Mouse (Mus musculus): ENCODE data around the gene Prkce.
A peak's percentile ranks its signal among the peaks of the same experiment; 100 is the strongest.

The Prkce gene

DNA sequence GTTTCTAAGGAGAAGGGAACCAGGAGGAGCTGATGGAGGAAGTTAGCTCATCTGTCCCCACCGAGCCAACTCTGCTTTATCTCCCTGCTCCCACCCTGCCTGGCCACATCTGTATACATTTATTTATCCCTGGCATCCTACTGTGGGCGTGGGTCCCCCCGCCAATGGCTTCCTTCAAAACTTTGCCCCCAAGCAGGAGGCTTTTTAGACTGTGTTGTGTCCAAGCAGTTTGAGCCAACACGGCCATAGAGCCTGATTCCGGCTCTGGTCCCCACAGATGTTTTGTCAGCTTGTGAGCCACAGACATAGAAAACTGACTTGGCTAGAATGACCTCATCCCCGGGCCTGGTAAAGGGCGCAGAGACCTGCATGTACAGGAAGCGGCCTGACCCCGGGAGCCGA lies 89.1 kb downstream of the Prkce start:
- DNase-seq (ENCODE audit: low spot score in 2 of 2), result no peak

DNA sequence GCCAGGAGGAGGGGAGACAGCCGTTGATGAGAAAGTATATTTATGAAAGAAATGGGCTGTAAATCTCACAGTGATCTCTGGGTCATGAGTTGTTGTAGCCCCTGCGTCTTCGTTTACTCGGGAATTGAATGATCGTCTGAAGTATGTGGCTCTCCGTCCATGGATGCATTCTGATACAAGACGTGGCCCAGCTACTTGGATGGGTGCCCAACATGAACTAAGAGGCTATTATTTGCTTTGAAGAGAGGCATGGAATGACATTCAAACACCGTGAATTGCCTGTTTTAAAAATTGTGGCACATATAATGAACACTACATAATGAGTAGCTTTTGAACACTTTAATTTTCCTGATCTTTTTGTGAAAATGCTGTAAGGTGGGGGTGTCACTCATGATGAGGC lies 93.5 kb downstream of the Prkce start:
- no peak for DNase-seq (ENCODE audit: low spot score in 2 of 2)

DNA sequence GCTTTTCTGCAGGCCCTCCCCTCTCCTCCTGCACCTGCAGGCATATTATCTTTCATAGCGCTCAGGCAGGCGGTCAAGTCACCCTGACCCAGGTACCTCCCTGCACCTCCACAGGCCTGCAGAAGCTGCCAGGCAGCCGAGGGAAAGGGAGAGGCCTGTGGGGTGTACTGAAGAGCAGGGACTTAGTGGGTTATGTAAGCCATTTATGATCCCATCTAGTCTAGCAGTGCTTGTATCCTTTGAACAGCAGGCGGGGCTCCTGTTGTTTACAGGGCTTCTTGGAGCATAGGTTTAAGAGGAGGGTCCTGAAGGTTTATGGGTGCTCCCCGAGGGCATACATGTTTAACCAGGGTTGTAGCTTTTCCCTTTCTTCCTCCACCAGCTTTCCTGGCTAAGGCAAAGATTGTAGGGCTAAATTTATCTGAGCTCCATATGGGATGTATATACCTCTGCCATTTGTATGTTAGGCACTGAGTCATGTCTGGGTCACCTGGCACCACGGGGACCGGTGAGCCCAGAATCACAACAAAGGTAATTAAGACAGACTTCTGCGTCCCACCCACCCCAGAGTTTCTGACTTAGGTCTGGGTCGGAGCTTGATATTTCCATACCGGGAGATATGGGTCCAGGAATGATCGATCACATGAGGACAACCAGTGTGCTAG lies 96.5 kb downstream of the Prkce start:
- no peak for DNase-seq (ENCODE audit: low spot score in 2 of 2)

DNA sequence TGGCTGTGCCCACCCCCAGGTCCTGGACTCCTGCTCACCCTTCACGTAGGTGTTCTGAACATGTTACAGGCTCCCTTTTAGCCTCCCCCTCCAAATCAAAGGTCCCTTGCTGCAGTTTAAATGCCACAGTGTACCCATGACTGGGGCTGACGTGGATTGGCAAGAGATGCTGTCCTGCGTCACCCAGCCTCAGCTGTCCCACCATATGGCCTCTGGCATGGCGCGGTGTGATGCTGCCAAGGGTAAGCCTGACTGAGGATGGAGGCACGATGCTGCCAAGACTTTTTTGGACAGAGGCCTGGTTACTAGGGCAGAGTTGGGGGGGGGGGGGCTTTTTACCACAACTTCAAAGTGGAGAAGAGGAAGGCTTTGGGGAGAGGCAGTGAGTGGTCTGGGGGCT lies 98.5 kb downstream of the Prkce start:
- DNase-seq (ENCODE audit: low spot score in 2 of 2), result peak; percentile 56

DNA sequence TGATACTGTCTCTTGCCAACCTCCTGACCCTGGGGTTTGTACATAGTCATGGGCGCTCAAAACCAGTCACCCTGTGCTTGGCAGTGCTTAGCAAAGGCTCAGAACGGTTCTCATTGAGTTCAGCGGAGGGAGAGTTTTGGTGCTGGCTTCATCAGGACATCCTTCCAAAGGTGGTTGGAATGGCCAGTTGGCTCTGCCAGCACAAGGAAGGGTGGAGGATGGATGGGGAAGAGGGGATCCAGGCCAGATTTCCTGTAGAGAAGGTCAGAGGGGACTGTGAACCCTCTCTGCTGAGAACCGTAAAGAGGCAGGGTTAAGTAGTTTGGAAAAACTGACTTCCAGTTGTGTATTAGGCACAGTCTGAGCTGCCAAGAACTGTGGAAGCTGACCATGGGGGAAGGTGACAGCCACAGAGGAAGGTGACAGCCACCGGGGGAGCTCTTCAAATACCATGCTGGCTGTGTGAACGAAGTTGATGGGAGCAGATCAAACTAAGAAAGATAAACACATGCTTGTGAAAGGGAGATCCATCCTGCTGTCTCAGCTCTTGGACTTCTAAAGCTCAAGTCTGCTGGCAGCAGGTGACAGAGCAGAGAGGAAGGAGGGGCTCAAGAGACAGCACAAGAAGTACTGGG lies 99.7 kb downstream of the Prkce start:
- DNase-seq (ENCODE audit: low spot score in 2 of 2), result no peak

DNA sequence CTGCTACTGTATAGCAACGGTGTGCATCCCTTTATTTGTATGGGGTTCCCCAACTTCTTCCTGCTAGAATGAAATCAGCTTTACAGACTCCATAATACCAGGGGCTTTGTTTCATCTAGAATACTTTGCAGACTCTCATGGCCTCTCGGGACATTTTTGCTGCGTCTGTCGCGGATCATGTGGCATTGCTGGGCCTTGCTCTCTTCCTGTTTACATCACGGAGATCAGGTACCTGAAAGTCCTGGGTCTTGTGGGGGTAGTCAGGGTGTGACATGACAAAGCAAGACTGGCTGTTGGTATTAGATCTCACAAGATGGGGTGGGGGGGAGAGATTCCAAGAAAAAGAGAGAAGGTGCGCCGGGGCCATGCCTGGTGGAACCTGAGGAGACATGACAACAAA lies 102.1 kb downstream of the Prkce start:
- no peak for DNase-seq (ENCODE audit: low spot score in 2 of 2)

DNA sequence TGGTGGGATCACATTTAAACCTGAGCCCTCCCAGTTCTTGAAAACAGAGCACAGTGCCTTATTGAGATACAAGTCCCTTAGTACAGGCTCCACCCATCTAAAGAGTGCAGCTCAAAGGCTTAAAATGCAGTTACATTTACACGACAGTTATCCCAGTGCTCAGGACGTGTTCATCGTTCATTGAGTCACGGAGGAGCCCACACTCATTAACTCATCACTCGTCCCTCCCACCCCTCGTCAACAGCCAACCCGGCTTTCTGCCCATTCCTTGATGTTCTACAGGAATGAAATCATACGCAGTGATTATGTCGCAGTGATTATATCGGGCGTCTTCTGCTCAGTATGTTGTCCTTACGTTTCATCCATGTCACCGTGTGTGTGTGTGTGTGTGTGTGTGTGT lies 102.9 kb downstream of the Prkce start:
- no peak for DNase-seq (ENCODE audit: low spot score in 2 of 2)

DNA sequence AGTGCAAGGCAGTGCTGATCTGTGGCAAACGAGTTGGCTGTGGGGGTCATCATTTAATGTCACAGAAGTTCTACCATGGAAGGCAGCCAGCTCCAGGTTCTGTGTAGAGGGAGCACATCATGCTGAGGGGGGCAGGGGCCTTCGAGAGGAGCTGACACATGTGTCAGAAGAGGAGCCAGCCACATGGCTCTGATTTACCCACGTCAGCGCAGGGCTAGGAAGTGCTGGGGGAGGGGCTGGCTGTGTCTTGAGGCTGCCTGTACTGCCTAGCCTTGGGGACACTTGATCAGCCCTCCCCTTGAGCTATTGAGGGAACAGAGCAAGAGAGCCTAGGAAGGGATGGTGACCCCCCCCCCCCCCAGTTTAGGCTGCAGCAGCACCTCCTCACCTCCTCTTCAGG lies 103.7 kb downstream of the Prkce start:
- no peak for DNase-seq (ENCODE audit: low spot score in 2 of 2)

DNA sequence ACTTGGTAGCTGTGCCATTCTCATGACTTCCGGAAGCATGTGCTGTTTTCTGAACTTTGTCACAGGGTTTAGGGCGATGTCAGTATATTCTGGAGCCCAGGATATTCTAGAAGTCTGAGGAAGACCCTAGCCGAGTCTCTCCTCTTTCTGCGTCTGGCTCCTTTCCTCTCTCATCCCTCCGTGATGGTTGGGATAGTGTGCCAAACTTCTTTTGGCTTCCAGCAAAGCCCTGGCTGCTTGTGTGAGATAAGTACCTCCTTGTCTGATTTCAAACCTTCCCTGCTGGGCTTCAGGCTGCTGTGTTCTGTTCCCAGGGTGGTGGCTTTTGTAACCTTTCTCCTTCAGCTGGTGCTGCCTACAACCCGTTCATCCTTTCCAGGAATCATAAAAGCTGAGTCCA lies 105.4 kb downstream of the Prkce start:
- DNase-seq (ENCODE audit: low spot score in 2 of 2), result no peak

DNA sequence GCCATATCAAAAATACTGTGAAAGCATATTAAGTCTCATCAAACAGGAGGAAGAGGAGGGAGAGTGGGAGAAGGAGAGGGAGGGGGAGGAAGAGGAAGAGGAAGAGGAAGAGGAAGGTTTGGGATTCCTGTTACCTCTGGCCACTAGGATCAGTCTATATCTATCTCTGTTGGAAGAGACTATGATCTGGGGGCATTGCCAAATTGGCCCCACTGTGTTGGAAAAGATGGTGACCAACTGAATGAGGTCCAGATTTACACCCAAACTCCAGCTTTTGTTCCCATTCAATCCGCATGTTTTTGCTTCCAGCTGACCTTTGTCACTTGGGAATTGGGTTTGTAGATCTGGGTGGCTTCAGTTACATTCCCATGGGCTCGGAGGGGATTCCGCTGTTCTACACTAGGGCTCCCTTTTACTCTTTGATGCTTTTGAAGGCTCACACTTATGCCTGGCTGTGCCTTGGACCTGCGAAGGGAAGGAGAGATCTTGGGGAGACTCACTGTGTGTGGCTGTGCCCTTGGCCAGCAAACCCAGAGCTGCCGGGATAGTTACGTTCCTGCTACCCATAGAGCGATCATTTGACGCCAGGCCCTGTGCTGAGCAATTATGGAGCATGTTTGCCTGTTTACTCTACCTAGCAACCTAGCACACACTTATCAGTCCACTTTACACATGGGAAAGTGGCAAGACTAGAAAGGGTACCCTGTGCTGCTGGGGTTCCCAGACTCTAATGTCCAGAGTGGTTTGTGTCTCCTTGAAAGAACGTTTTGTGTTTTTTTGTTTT lies 106.2 kb downstream of the Prkce start:
- DNase-seq (ENCODE audit: low spot score in 2 of 2), result no peak

DNA sequence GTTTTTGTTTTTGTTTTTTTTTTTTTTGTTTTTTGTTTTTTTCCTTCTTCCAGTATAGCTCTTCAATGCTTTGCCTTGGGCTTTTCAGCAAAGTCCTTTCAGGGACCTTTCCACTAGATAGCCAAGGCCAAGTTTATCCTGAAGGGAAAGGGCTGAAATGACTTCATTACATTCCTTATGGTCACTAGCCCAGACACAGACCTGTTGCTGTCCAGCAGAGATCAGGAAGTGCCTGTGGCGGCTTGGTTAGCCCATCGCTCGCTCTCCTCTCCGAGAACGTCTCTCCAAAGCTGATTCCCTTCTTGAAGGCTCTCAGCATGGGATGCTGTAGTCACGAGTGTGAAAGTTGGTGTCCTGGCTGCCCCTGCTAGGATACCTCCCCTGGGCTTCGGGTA lies 106.8 kb downstream of the Prkce start:
- DNase-seq (ENCODE audit: low spot score in 2 of 2), result no peak

DNA sequence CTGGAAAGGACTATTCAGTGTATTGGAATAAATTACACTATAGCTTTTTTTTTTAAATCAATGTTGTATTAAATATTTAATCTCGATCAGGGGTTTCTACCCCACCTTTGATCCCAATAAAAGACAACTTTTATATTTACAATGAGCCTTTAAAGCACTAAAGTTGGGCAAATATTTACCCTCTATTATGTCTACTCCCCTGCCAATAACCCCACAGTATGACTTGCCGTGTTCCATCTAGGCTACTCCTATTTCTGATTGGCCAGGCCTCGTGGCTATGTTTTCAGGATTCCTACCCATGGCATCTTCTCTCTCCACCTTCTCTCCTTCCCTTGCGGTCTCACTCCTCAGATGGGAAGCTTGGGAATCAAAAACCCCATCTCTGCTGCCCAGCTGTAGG lies 108.8 kb downstream of the Prkce start:
- DNase-seq (ENCODE audit: low spot score in 2 of 2), result no peak

DNA sequence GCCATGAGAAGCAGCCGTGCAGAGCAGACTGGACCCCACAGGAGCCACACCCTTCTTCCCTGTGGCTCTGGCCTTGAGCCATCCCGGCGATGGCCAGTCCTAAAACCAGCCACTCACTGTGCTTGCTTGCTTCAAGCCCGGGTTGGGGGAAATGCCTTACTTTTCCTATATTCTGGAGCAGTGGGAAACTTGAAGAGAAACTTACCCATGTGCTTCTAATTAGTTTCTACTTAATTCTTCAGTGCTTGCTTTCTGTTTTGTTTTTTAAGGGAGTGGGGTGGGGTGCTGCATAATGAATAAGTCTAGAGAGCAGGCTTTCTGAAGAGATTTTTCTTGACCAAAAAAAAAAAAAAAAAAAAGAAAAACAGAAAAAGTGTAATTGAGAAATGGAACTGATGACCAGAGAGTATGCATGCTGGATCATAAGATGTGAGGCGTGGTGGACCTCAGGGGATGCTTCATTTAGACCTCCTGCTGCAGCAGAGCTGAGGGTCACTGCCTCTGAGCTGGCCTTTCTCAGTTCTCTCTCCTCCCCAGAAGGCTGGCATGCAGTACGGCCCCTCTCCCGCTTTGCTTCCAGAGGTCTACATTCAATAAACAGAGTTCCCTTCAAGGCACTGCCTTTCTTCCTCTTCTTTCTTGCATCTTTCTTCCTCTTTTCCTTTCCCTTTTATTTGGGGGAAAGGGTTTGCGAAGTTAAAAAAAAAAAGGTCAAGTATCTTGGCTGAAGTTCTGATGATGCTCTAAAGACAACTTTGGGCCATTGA lies 109.6 kb downstream of the Prkce start:
- no peak for DNase-seq (ENCODE audit: low spot score in 2 of 2)

DNA sequence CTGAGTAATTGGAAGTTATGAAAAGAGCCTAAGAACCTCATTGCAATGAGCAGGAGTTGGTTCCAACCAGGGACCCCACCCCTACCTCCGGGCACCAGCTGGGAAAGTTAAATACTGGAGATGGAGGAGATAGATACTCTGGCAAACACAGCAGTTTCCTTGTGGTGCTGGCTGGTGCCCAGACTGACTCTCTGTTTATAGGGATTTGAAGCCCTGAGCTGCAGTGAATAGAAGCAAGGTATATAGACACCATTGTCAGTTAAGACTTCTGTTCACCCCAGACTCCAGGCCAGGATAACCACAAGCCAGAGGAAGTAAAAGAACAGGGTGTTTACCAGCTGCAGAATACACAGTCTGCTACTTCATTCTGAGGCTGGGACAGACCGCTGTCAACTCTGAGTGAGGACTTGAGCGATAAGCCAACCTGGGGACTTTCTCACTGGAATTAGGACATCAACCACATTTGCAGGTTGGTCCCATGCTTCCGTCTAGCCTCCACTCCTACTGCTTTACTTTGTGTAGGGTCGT lies 110.5 kb downstream of the Prkce start:
- no peak for DNase-seq (ENCODE audit: low spot score in 2 of 2)

DNA sequence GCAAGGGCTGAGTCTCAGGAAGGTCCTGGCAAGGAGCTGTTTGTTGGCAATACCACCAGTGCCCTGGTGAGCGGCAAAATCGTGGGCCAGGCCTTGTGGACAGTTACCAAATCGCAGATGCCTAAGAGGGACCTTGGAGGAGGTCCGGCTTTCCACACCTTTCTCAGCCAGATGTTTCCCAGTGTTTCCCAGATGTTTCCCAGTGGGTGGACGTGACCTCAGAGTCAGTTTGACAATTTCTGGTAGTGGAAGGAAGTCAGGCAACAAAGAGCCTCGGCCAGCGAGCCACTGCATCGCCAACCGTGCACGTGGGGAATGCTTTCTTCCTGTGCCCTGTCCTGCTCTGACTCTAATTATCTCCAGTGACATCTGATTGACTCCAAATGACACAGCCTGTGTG lies 112.2 kb downstream of the Prkce start:
- no peak for DNase-seq (ENCODE audit: low spot score in 2 of 2)

DNA sequence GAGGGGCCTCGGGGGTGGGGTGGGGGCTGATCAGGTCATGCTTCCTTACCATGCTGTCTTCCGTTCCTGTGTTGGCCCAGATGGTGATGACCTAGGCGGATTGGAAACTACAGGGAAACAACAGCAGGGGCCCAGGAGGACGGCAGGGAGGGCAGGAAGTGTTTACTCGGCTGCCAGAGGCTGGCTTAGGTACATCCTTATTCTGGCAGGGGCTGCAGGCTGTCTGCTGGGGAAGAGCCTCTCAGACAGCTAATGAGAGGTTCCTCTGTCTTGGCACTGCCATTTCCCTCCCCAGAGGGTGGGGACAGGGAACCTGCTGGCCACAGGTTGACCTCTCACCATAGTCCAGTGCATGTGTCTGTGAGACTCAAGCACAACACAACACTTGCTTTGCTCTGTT lies 116.2 kb downstream of the Prkce start:
- no peak for DNase-seq (ENCODE audit: low spot score in 2 of 2)

DNA sequence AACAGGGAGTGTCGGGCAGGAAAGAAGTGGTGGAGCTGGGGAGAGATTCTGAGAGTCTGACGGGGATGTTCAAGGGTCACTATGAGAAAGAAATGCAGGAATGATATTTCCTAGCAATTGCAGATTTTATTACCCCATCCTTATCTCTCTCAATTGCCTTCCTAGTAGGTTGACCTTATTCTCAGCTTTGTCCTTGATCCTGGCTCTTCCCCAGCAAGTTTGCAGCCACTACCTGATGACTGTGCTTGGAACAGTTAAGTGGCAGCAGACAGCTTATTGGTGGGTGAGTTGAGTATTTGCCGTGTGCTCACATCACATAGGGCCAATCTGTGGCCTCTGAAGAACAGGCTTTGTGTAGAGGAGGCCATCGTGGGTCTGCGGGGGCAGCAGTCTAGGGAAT lies 117.5 kb downstream of the Prkce start:
- DNase-seq (ENCODE audit: low spot score in 2 of 2), result no peak

DNA sequence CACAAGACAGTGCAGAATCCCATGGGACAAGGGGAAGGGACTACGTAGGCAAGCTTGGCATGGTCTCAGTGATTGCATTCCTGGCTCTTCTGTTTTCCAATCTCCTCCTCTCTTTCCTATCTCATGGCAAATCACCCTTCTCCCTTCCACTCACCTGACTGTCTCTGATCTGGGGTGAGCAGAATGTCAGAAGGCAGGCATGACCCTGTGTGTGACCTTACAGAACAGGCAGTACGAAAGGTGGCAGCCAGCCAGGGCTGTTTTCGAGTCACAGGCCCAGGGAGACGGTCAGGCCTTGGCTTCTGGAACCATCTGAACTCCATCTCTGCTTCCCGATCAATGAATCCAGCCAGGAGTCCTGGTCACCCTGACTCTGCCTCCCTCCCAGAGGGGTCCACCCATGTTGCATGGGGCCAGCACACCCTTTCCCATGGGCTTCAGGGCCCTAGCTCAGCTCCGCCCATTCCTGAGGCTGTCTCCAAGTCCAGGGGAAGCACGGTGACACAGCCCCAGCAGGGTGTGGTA lies 119.2 kb downstream of the Prkce start:
- no peak for DNase-seq (ENCODE audit: low spot score in 2 of 2)

DNA sequence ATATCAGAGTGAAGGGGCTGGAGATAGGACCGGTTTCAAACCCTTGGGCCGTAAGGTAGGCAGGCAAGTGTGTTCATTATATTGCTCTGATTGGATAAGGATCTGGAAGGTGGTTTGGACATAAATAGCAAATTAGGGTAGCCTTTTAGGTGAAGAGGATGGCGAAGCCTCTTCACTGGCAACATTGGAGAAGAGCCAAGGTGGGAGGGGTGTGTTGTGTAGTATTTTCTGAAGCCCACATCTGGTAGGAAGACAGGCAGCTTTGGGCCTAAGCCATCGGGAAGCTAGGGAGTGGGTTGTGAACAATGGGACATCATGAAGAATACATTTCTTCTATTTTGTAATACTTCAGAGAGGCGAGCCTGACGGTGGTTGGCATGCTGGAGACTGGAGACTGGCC lies 125.1 kb downstream of the Prkce start:
- DNase-seq (ENCODE audit: low spot score in 2 of 2), result no peak

DNA sequence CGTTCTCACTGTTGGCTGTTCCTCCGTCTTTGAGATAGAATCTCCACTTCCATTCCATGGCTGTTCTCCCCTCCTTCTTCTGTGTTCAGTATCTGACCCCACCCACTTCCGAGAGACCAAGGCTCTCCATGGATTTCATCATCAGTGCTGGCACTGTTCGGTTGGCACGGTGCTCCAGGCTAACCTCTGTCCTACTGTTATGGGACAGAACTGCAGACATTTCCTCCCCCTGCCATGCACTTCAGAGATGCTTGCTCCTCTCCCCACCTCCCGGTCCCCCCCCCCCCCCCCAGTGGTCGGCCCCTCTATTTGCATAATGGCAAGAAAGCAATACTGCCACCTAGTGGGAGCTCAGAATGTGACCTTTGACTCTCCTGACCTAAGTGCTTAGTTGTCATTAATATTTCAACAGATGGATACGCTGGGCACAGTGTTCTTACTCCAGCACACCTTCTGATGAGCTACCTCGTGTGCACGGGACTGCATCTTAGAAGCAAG lies 125.7 kb downstream of the Prkce start:
- DNase-seq (ENCODE audit: low spot score in 2 of 2), result no peak

DNA sequence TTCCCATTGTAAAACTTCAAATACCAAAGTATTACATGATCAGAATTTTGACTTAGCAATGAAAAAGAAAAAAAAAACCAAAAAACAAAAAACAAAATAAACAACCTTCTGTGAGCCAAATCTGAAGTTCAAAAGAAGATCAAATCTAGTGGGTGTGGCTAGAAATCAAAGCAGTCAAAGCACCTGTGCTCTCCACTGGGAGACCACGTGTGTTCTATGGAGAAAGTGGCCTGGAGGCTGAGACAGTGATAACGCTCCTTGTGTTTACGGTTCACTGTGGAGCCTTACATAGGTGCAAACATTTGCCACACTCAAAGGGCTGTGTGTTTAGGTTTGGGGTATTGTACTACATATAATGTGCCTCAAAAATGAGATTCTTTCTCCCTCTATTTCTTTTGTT lies 132.0 kb downstream of the Prkce start:
- DNase-seq (ENCODE audit: low spot score in 2 of 2), result no peak
